Mouse (Mus musculus) cerebellum, postnatal 25 days (tissue): ENCODE results near the gene Agap2.
"Not testable (repeated sequence)": the region's sequence is repeated elsewhere in the genome, so short reads cannot be mapped to it uniquely, and the experiment has no call there.

Source experiments
- DNase-seq, 2 experiments: peaks; one replicate each; pipeline ENCODE4 v3.0.0; 2021; ENCODE audit warnings: mixed read lengths in 2 of 2

Agap2 gene

GRCm38 (mm10) chr10:127059968-127060916 is 14.8 kb upstream of the Agap2 start, which contains the start of gene March9:
TSS of gene March9 (minus strand) at chr10:127060184.
- peak; percentile 88 to 95 for DNase-seq

GRCm38 (mm10) chr10:127061085-127061484 is 14.0 kb upstream of the Agap2 start:
- DNase-seq = no peak

- DNase-seq = no peak
Measured at GRCm38 (mm10) chr10:127061513-127061912, 13.6 kb upstream of the Agap2 start.

- DNase-seq = peak in 1 of 2 experiments; percentile 38
Measured at GRCm38 (mm10) chr10:127062101-127062500, 13.0 kb upstream of the Agap2 start.

DNA sequence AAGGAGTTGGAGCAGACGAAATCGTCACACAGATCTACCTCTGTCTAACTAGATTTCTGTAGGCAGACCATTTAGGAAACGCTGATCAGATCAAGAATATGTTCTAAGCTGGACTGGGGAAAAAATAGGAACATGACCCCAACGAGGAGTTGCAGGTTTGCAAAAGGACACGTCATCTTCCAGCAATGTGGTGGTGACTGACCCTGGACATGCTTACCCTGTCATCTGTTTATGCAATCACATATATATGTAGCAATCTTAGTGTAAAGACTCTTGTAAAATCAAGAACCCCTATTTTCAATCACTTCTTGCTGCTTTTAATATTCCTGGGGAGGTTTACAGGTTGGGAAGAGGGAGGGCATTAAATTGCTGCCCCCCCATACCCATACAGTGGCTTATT is 12.6 kb upstream of the Agap2 start:
- no peak for DNase-seq

DNA sequence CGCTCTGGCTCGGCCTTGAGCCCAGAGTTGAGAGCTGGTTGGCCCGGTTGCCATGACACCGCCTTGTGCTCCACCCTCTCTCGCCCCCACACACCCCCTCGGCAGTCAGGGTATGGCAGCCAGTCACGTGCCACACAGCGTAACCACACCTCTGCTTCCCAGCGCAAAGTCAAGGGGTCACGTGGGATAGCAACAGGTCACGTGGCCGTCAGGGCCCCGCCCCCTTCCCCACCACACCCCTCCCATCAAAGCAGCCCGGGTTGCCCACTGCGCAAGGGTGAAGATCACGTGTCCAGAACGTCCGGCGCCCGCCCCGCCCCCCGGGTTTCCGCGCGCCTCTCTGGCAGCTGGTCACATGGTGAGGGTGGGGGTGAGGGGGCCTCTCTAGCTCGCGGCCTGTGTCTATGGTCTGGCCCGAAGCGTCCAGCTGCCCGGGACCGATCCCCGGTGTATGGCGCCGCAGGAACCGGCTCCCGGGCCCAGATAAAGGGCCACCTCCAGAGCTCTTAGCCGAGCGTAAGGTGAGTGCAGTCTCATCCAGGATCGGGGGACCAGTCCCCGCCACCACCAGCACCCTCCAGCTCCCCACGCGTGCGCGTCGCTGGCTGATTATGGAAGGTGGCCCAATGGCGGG is 11.7 kb upstream of the Agap2 start, which contains the start of gene Cdk4:
Gene Cdk4, plus strand, starts transcription at position 296 of the 634 bp plus-strand sequence.
- DNase-seq = peak; percentile 100

- peak in 1 of 2 experiments; percentile 43 for DNase-seq
Measured at GRCm38 (mm10) chr10:127063913-127064870, 10.9 kb upstream of the Agap2 start.

DNA sequence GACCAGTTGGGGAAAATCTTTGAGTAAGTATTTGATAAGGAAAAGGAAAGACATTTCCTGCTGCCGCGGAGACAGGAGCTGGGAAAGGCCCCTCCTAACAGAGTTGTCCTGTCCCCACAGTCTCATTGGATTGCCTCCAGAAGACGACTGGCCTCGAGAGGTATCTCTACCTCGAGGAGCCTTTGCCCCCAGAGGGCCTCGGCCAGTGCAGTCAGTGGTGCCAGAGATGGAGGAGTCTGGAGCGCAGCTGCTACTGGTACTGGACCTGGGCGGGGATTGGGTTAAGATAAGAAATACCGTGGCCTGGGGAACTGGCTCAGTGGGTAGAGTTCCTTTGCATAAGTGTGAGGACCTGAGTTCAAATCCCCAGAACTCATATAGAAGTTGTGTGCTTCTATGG is 9.1 kb upstream of the Agap2 start:
- DNase-seq = no peak

GRCm38 (mm10) chr10:127066519-127067018 is 8.5 kb upstream of the Agap2 start:
- DNase-seq = no peak

DNA sequence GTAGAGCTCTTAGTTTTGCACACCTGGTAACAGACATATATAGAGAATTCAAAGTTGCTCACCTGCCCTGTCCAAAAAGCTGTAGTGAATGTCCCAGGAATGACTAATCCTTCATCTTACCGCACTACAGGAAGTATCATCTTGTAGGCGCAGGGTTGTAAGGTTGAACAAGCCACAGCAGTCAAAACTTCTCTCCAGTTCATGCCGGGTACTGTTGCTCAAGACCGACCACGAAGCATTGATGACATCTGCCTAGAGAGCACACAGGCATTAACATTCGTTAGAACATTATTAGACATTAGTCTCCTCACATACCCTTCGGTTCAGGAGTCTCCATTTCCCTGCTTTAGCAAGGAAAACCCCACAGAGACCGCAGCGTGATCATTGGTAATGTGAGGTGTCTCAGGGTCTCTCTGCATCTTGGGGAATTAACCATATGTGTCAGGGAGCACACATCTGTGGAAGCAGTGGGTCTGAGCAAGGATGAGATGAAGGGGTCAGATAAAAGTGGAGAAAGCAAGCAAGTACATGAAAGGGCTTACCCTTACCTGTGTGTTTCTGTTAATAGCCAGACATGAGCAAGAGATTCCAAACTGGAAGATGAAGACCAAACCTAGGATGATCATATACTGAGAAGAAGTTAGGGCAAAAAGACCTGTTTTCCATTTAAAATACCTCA is 6.6 kb upstream of the Agap2 start:
- DNase-seq = no peak

- DNase-seq = peak in 1 of 2 experiments; percentile 29
Measured at GRCm38 (mm10) chr10:127069281-127070189, 5.5 kb upstream of the Agap2 start.

DNA sequence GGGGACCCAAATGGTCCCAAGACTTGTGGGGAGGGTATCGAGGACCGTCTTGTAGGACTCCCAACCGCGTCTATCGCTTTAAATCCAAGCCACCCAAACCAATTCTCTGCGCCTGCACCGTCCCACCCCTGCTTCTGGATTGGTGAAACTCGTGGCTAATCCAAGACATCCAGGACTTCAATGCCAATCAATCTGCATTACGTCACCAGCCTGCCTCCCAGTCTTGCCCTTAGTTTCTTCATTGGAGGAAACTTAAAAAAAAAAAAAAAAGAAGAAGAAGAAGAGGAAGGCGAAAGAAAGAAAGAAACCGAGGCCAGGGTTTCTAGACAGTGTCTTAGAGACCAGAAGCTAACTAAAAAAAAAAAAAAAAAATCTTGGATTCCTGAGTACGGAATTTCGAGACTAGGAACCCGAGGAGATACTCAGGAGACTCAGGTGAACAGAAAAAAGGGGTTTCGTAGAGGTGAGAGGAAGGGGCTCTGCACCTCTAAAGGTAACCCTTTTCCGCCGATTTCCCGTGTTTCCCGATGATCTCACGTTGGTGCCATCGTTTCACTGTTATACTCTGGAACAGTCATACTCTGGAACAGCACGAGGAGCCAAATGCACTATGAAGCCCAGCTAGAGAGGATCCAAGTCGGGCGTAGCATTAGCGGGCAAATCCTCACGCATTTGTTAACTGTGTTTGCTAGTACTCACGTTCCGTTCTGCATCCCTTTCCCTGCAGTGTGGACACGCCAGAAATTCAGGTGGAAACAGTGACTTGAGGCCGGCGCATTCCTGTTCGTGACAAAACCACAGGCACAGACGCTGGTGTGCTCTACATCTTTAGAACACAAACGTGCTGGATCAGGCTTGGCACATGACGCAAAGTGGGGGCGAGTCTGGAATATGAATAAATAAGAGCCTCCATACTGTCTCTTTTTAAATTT is 4.6 kb upstream of the Agap2 start, which contains the start of gene Tspan31:
Gene Tspan31, minus strand, starts transcription at position 75 of the 932 bp plus-strand sequence.
- DNase-seq = peak; percentile 87 to 92

DNA sequence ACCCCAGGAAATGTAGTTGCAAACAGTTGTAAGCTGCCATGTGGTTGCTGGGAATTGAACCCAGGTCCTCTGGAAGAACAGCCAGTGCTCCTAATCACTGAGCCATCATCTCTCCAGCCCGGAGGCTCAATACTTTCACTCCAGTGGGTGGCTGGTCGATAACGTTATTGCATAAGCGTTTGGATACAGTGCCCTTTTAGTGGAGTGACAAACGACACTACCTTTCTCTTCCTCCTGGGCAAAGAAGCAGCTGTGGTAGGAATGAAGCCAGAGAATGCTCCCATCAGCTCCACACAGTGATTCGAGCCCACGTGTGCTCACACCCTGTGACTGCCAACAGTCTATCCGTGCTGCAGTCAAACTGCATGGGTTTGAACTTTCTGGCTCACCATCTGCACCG is 3.9 kb upstream of the Agap2 start:
- DNase-seq = no peak

GRCm38 (mm10) chr10:127072270-127072669 is 2.8 kb upstream of the Agap2 start:
- DNase-seq = not testable (repeated sequence)

GRCm38 (mm10) chr10:127072969-127073368 is 2.1 kb upstream of the Agap2 start:
- not testable (repeated sequence) for DNase-seq

DNA sequence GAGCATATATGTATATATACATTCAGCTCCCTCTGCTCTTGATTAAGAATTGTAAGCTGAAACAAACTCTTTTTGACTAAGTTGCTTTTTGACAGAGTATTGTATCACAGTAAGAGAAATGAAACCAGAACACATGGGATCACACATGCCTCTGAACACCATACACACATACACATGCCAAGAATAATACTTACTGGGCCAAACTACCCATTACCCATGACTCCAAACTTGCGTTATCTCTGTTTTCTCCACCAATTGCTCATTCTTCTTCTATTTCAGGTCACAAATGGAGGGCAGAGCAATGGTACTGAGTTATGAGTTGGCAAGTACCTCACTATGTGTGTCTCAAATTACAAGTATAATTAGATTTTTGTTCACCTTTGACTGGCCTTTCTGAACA is 1.1 kb upstream of the Agap2 start:
- no peak for DNase-seq

DNA sequence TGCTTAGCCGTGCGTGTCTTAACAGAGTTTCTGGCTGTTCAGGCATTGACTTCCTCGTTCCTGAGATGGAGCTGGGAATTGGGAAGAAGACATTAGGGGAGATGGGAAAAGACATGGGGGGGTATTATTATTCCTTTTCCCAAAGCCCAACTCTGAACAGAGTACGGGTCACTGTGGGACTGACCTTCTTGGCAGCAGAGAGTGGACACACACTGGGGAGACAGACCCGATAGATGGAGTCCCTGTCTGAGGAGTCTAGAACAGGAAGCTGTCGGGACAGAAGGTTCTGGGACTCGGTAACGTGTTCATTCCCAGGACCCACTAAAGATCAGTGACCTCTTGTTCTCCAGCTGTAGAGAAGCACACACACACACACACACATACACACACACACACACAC is 567 bp downstream of the Agap2 start:
- no peak for DNase-seq

- no peak for DNase-seq
Measured at GRCm38 (mm10) chr10:127076082-127076481, 998 bp downstream of the Agap2 start.

DNA sequence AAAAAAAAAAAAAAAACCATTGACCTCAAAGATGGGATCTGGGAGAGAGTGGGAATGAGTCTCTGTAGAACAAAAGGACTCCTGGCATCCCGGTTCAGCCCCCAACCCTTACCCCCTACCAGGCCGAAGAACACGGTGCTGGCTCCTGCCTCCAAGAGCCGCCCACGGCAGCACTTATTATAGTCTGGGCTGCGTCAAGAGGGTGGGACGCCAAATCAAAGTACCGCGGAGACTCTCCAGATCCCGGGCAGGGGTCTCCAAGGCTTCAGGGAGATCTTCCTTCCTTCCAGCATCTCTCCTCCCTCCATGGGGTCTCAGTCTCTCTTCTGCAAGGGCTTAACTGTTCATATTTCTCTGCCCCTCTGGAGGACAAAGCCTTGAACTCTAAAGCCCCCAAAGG is 2.4 kb downstream of the Agap2 start:
- no peak for DNase-seq
